Mouse (Mus musculus): ENCODE measurements around the gene Syde2.

The Syde2 gene

GRCm38 (mm10) chr3:146059356-146059926 is 71.8 kb downstream of the Syde2 start:
- Histone ChIP-seq H3K36me3 (ENCODE audit: insufficient read depth, low read length) (no peaks in the 10 kb centered on the region), H3K27me3 (ENCODE audit: insufficient read depth, low read length) (peaks cover 11% of the 10 kb centered on the region), H3K4me3 (replicated peaks; ENCODE audit: low read length) (no peak overlapping the region), H3K4me1 (replicated peaks; ENCODE audit: low read depth, low read length) (peaks cover 12% of the 10 kb centered on the region; the same call in 1 of the 2 replicates), H3K9me3 (ENCODE audit: low read length) (peaks cover 5% of the 10 kb centered on the region)
- no peak for TF ChIP-seq NANOG (IDR thresholded peaks at IDR 0.05; ENCODE audit: borderline replicate concordance, low read length)
- no peak for TF ChIP-seq POU5F1 (IDR thresholded peaks at IDR 0.05; ENCODE audit: borderline replicate concordance, low read length)
- no peak for TF ChIP-seq CTCF (conservative IDR thresholded peaks at IDR 0.05; ENCODE audit: low read length)

- no peak for TF ChIP-seq NANOG (IDR thresholded peaks at IDR 0.05; ENCODE audit: borderline replicate concordance, low read length)
- TF ChIP-seq CTCF (conservative IDR thresholded peaks at IDR 0.05; ENCODE audit: low read length): no peak
- no peak for TF ChIP-seq POU5F1 (IDR thresholded peaks at IDR 0.05; ENCODE audit: borderline replicate concordance, low read length)
- peaks cover 2% of the 10 kb centered on the region; the same call in 1 of the 2 replicates for H3K27me3 ChIP-seq (ENCODE audit: insufficient read depth, low read length)
- 0 out of 2 replicates have a peak, but pooled peaks cover 4% of the 10 kb centered on the region for H3K4me1 ChIP-seq (replicated peaks; ENCODE audit: low read depth, low read length)
- no peaks in the 10 kb centered on the region for H3K36me3 ChIP-seq (ENCODE audit: insufficient read depth, low read length)
- no peak overlapping the region for H3K4me3 ChIP-seq (replicated peaks; ENCODE audit: low read length)
- H3K9me3 ChIP-seq (ENCODE audit: low read length): peaks cover 14% of the 10 kb centered on the region
Measured at GRCm38 (mm10) chr3:146063146-146063545, 75.5 kb downstream of the Syde2 start.

GRCm38 (mm10) chr3:146069276-146069675 is 81.6 kb downstream of the Syde2 start:
- H3K4me3 ChIP-seq (replicated peaks; ENCODE audit: low read length): no peak overlapping the region
- TF ChIP-seq CTCF (conservative IDR thresholded peaks at IDR 0.05; ENCODE audit: low read length) (no peak), NANOG (IDR thresholded peaks at IDR 0.05; ENCODE audit: borderline replicate concordance, low read length) (no peak), POU5F1 (IDR thresholded peaks at IDR 0.05; ENCODE audit: borderline replicate concordance, low read length) (no peak)
- H3K36me3 ChIP-seq (ENCODE audit: insufficient read depth, low read length): no peaks in the 10 kb centered on the region
- no peaks in the 10 kb centered on the region; the same call in 1 of the 2 replicates for H3K4me1 ChIP-seq (replicated peaks; ENCODE audit: low read depth, low read length)
- H3K27me3 ChIP-seq (ENCODE audit: insufficient read depth, low read length): no peaks in the 10 kb centered on the region
- peaks cover 10% of the 10 kb centered on the region for H3K9me3 ChIP-seq (ENCODE audit: low read length)
